Mouse (Mus musculus) c-Kit-positive CD71-positive TER-119-positive erythroid progenitor cells, embryonic 14.5 days (primary cell): ENCODE results near the gene Glb1l2.

ENCODE experiments used
- DNase-seq: peaks from one replicate; pipeline ENCODE4 v3.0.0-alpha.2; 2013; ENCODE audit warnings: low spot score

Gene Glb1l2

DNA sequence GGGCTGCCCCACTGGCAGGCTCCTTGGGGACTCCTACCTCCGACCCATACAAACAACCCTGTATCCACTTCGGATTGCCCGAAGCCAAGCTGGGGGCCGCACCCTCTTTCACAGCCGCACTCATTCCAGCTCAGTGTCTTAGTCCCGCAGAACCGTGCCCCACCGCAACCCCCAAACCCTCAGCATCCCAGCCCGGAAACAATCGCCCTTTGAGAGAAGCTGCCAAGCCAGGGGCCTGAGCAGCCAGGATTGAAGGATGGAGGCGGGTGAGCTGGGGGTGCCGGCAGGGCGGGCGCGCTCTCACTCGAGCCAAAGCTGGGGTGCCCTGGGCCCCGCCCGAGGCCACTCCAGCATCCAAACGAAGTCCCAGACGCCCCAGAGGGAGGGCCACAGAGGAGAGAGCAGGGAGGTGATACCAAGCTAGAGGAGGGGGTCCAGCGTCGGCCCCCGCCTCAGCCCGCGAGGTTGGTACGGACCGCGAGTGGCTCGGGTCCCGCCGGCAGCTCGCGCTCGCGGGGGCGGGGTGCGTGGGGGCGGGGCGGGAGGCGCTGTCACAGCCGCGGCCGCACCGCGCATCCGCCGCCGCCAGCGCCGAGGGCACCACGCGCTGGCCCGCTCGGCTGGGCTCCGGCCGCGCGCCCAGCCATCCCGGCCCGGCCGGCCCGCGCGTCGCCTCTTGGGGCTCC is 72.9 kb downstream of the Glb1l2 start, which contains the start of gene B3gat1:
Gene B3gat1, plus strand, starts transcription at position 523 of the 686 bp plus-strand sequence.
- no peak for DNase-seq

DNA sequence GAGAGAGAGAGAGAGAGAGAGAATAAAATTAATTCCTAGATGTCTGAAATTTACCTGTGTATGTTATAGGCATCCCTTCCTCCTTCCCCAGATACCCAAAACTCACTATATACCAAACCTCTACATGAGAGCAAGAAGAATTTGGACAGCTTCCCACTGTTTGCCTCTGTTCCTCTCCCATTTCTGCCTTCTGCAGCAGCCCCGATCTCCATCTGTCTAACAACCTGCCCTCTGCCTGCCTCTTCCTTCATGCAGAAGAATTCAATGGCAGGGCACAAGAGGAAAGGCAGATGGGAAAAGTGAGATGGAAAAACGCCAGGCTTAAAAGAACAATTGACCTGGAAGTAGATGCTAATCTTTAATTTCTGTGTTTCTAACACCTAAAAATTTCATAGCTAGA is 77.7 kb downstream of the Glb1l2 start:
- DNase-seq, result no peak

DNA sequence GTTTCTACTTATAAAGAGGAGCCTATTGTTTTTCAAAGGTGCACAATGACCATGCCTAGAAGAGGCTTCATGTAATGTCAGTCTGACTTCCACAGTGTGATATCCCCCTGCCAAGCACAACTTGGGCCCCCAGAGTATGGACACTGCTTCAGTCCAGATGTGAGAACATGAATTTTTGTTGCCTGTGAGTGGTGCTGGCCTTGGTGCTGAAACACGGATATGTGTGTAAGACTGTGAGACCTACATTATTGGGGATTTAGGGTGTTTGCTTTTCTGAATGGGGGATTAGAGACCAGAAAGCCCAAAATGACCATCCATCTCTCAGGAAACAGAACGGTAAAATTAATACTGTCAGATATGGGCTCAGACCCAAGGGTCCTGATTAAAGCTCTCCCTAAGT is 78.8 kb downstream of the Glb1l2 start:
- DNase-seq, result no peak

DNA sequence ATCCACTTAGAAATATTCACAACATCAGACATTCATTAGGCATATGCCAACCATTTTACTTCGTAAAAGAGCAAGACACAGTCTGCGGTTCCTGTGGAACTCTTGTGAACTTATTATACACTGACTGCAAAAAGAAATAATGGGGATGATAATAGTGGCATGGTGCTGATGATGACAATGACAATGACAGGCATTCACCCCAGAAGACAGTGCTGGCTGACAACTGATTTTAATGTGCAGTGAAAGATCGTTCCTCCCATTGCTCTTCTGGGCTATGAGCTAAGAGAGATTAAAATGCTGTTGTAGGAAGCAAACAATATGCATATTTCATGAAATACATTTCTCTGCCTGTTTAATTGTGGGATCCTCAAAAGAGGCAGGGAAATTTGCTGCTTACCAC is 80.6 kb downstream of the Glb1l2 start:
- no peak for DNase-seq

DNA sequence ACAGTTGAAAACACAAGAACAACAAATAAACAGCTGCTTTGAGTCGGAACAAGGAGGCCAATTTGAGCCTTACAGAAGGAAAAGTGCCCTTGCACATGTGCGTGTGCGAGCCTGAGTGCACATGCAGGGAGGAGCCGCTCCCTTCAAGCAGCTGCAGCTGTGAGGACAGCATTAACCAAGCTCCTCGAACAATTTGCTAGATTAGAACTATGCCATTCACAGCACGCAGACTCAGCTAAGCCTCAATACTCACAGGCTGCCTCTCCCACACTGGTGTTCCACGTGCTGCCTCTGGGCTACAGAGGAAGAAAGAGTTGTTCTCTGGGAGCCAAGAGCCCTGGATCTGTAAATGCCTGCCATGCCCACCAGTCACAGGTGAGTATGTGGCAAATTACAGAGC is 84.5 kb downstream of the Glb1l2 start:
- no peak for DNase-seq

DNA sequence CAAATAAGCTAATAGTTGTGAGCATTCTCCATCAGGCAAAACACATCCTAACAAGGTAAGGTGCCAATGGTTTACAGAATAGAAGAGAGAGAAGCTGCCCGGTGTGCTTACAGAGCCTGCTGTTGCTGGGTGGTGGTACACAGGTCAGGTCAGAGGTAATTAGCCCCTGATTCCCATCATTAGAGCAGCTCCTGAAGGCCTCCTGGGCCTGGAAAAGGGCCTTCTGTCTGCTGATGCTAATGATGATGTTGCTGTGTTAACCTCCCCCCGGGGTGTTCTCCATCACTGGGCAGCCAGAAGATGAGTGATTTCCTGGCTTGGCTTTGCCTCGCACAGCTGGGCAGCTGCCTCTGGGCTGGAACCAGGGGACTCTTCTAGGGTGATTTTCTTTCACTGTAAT is 87.9 kb downstream of the Glb1l2 start:
- DNase-seq, result no peak
